Mouse (Mus musculus) left cerebral cortex, postnatal 25 days (tissue): ENCODE data around the gene Ccnf. TPM values are rescaled to one million over a fixed set of nuclear protein-coding genes. Genes with fewer than 3 reads are reported as not detected.

Source experiments
- DNase-seq, 2 experiments: peaks; one replicate each; pipeline ENCODE4 v3.0.0; 2022; ENCODE audit warnings: low spot score in 2 of 2, mixed read lengths in 1 of 2
- intact Hi-C: fragments of 180-260 bp; cut with DNase I; formaldehyde crosslinking; loops from one replicate; pipeline ENCODE4 v1.15.1; 2025
- total RNA-seq, 2 experiments: library from RNA; stranded (reverse); gene quantifications; 2 replicates each; pipeline ENCODE4 v1.2.3; 2021

The Ccnf gene
- total RNA-seq, 2 experiments from 2014 or later, result 6.5 to 6.9 TPM

DNA sequence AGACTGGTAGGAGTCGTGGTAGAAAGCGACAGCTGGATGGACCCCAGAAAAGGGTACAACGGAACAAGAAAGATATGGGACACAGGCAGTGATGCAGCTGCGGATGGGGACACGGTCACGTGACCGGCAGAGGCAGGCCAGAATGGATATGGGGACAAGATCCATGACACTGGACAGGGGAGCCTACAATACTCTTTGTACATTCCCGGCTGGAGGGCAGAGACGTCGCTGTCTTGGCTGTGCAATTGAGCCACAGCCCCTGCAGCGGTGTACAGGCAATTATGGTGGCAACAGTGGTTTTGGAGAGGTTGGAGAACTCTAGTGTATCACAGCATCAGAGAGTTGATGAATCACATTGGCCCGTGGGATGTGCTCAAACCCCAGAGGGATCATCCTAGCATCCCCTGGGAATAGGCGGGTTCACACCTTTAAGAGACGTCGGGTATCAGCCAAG is 45.3 kb downstream of the Ccnf start:
- intact Hi-C loops, result loop anchor here (5.0 kb wide), 1 partner anchor 146 kb away; the partner anchor contains the start of genes Abca17 and Abca3
- DNase-seq, result peak in 1 of 2 experiments; percentile 64

DNA sequence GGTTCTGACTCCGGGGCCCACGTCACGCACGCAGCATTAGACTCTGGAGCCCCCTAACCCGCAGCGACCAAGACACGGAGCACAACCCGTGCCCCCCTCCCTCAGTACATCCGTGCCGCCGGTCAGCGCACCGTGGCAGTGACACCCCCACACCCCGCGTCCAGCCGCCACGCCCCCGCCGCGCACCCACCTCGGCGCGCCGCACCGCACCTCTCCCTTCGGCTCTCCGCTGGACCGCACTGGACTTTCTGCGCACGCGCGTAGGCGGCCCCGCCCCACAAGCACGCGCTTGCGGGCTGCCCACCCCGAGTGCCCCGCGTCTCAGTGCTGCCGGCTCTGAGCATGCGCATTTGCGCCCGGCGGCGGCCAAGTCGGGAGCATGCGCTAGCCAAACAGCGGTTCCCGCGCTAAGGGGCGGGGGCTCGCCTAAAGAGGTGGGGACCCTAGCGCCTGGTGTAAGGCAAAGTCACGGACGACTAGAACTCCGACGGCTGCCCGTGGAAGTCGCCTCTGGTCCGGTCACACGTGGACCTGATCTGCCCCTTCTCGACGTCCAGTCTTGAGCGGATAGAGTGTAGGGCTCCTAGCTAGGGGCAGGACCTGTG is 45.9 kb downstream of the Ccnf start, which contains the start of gene Tbc1d24:
TSS of gene Tbc1d24 (minus strand) at position 279 of the 605 bp plus-strand sequence.
- intact Hi-C loops, result loop anchor here (5.0 kb wide), 1 partner anchor 147 kb away; the partner anchor contains the start of genes Abca17 and Abca3
- DNase-seq, result peak; percentile 95 to 97

DNA sequence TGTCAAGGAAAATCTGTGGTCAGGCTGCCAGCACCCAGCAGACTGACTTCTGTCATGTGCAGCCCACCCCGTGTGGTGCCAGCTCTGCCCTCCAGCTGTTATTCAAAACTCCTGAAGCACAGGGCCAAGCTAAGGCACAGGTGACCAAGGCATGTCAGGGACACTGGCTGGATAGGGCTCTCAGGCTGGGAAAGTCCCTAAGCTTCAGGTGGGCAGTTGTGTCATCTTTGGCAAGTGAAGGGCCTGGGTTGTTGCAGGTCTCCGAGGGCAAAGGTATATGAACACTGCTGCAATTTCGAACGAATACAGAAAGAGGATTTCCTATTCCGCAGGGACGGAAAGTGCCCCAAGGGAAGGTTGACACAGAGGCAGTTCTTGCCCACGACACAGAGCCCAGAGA is 46.4 kb downstream of the Ccnf start:
- intact Hi-C loops, result loop anchor here (5.0 kb wide), 1 partner anchor 147 kb away; the partner anchor contains the start of genes Abca17 and Abca3
- DNase-seq, result no peak

DNA sequence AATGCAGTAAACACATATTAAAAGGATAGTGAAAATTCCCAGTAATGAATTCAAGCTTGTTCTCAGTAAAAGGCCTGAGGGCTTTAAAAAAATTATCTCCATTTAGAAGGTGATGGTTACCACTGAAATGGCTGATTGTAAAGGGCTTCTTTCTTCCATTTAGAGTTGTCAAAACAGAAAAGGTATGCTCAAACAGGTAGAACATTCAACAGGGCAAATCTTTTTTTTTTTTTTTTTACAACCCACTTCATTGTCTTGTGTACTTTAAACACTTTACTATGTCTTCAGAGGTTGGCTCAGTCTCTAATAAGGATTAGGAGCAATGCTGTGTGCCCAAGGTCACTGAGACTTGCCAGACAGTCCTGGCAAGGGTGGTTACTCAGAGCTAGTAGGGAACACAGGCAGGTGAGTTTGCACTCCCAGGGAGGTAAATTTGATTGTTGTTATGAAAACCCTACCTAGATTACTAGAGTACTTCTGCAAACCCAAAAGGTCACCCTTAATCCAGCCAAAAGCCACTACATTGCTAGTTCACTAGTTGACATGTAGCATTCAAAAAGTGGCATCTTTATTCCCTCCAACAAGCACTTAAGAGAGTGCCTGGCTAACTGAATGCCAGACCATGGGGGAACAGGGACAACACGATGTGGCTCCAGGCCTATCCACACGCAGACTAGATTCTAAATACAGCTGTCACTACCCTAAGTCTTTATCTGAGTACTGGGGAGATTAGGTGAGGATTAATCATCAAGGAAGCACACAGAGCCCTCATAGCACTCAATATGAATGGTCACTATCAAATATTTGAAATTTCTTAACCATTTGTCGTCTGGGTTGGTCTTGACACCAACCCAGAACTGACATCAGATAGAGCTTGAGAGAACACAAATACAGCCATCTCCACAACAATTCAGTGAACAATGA is 47.4 kb downstream of the Ccnf start:
- DNase-seq, result no peak
- intact Hi-C loops, result no loop called here

DNA sequence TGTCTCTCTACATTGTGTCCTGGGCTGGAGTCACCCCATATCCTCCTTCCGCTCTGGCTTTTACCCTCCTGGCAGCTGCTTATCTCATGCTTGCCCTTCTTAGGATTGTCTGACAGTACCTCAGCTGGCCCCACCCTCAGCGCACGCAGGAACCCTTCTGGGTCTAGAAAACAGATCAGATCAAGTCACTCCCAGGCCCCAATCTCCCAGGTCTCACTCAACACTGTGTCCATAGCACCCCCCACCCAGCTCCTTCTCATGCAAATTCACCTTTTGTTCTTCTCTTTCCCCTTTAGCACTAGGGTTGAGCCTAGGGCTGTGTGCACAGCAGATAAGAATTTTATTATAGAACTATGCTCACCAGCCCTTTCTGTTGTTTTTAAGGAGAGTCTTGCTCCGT is 48.2 kb downstream of the Ccnf start:
- intact Hi-C loops, result no loop called here
- DNase-seq, result no peak

DNA sequence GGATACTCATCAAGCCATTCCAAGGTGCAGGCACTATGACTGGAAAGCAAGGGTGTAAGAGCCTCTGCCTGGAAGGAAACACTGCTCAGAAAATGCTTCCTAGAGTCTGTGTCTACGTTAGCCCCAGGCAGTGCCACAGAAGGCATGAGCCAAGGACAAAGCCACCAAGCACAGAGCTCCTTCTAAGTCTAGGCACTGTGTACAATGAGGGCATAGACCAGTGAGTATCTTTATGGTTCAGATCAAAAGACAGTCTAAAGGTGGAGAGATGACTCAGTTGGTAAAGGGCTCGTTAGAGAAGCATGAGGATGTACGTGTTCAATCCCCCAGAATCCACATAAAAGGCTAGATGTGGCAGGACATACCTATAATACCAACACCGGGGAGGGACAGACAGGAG is 50.2 kb downstream of the Ccnf start:
- no peak for DNase-seq
- intact Hi-C loops, result no loop called here

DNA sequence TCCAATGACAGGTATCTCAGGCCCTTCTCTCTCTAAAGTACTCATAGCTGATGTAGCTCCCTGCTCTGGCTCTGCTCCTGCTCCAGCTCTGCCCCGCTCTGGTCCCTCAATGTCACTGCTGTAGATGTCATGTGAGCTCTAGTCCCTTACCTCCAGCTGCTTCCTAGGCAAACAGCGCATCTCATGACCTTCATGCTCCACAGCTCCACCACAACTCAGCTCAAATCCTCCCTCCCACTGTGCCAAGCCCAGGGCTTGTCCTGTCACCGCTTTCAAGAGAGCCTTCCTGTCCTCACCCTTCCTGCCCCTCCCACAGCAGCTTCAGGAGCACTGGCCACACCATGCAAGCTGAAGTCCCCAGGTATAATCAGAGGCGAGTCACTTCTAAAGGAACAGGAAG is 51.5 kb downstream of the Ccnf start:
- peak in 1 of 2 experiments; percentile 39 for DNase-seq
- intact Hi-C loops, result no loop called here

DNA sequence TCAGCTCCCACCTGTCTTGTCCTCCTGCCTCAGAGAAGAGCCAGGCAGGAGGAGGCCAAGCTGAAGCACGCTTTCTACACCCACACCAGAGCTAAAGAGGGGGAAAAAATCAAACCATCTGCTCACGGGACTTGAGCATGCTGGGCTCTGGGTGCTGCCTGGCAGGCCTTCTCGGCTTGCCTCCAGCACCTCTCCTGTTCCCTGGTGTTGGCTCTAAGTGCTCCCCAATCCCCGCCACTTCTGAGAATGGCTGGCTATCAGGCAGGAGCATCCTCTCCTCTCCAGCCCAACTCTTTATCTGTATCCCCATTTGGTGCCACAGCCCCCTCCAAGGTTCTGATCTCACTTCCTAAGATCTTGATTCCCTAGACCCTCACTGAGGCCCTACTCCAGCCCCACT is 52.0 kb downstream of the Ccnf start:
- intact Hi-C loops, result no loop called here
- DNase-seq, result peak; percentile 69 to 94

DNA sequence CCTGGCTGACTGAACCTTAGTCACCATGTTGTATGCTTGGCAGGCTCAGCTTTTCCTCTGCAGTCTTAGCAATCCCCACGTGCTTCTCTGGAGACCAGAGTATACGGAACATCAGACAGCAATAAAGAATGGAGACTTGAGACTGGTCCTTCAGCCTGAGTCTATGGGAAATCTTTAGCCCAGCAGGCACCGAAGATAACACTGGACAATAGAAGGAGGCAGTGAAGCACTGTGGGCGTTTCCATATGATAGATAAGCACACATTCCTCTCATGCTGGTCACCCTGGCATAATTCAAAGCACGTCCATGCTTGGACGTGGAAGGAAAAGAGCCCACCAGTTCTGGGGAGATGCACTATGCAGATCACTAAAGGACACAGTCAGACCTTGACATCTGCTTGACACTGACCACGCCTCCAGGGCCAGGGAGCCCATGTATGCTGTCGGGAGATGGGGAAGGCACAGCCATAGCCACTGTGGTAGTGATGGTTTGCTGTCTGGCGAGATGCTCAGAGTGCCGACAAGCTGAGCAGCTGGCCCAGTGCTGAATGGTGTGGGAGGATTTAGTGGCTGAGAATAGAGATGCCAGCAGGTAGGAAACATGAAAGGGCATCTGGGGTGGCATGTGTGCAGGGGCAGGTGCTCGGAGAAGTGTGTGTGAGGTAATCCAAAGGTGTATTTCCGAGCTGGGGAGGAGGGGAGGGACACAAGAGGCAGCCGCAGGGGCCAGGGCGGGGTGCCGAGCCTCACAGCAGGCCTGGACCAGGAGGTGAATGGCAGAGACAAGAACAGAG is 54.1 kb downstream of the Ccnf start:
- intact Hi-C loops, result no loop called here
- DNase-seq, result peak in 1 of 2 experiments; percentile 77

DNA sequence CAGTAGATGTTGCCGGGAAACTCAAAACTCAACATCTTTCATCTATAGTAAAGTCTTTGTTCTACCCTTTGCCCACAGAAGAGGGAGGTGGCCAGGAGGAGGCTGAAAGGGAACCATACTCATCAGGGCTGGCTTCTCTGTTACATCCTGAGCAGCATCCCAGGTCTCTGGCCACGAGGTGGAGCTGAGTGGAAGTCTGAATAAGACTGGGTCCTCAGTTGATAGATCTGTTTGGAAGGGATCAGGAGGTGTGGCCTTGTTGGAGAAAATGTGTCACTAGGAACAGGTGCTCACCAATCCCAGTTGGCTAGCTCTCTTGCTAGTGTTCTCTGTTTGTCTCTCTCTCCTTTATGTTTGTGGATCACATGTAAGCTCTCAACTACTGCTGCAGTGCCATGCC is 55.9 kb downstream of the Ccnf start:
- no peak for DNase-seq
- intact Hi-C loops, result no loop called here

DNA sequence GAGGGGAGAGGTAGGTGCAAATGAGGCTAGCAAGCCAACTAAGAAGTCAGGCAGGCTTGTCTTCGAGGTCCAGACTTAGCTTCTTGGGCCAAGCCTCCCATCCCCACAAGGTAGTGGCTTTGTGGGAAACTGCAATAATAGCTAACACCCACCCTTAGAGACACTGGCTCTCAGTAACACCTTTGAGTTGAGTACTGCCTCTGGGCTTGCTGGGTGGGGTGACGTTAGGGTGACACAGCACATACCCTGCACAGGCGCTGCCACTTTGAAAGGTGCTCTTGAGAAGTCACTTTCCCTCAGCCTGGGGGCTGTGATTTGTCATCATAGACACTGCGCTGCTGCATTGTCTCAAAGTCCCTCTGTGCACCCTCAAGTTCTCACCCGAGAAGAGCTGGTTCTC is 57.5 kb downstream of the Ccnf start:
- no peak for DNase-seq
- intact Hi-C loops, result no loop called here

DNA sequence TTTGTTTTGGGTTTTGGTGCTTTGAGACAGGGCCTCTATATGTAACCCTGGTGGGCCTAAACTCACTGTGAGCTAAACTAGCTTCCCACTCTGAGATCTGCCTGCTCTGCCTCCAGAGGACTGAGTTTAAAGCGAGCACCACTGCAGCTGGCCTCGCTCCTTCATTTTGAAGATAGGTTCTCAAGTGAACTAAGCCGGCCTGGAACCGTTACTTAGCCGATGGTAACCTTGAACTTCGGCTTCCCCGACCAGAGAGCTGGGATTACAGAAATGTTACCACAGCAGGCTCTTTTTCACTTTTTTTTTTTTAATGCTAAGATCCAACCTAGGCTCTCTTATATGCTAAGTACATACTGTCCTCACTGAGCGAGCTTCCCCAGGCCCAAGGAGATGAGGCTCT is 58.0 kb downstream of the Ccnf start:
- intact Hi-C loops, result no loop called here

DNA sequence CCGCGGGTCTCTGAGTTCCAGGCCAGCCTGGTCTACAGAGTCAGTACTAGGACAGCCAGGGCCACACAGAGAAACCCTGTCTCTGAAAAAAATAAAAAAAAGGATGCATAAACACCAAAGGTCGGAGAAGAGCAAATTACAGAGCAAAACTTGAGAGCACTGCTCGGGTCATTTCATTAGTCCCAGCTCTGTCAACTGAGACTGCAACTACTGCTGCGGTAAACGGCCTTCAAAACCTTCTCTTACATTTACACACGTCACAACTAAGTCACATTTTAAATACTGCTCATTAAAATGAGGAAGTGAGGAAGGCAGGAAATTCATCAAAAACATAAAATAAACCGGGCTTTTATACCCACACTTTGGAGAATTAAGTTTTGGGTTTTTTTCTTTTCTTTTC is 58.4 kb downstream of the Ccnf start:
- intact Hi-C loops, result no loop called here

More for the DNA sequence above, 58.0 kb downstream of the Ccnf start:
- no peak for DNase-seq

DNA sequence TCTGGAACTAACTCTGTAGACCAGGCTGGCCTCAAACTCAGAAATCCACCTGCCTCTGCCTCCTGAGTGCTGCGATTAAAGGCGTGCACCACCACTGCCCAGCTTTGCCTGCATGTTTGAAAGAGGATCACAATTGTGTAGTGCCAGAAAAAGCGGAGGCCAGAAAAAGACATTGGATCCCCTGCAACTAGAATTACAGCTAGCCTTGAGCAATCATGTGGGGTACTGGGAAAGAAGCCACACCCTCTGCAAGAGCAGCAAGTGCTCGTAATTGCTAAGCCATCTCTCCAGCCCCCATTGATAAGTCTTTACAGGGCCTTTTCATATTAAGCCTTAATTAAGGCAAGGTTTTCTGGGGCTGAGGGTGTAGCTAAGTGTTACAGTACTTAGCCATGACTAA is 59.8 kb downstream of the Ccnf start:
- no peak for DNase-seq

More for the DNA sequence above, 58.4 kb downstream of the Ccnf start:
- DNase-seq, result no peak

DNA sequence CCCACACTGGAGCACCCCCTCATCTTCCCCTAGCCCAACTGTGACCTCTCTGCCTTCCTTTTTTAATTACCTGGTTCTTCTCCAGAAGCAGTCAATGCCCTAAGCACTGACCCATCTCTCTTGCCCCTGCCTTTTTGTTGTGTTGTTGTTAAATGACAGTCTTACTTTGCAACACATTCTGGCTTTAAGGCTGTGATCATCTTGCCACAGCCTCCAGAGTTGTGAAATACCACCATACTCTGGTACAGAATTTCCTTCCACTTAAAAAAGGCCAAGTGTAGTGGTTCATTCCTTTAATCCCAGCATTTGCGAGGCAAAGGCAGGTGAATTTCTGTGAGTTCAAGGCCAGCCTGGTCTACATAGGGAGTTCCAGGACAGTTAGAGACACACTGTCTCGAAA is 60.4 kb downstream of the Ccnf start:
- intact Hi-C loops, result no loop called here
- no peak for DNase-seq

More for the DNA sequence above, 59.8 kb downstream of the Ccnf start:
- intact Hi-C loops, result no loop called here

DNA sequence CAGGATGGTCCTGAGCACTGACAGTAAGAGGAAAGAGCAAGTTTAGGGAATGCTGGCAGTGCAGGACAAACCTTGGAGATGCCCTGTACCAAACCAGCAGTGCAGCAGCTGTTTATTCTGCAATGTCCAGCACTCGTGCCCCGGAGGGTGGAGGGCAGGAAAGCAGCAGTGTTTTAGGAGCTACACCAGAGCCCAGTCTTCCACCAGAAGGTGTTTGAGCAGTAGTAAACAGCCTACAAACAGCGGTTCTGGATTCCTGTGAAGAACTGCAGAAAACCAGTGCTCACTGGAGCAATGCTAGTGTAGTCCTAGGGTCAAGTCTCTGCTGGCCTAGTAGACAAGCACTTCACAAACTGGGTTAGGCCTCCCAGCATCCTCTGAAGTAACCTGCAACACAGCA is 77.0 kb downstream of the Ccnf start:
- intact Hi-C loops, result loop anchor here (5.0 kb wide), 1 partner anchor 133 kb away; no protein-coding TSS in a partner anchor
- DNase-seq, result no peak

DNA sequence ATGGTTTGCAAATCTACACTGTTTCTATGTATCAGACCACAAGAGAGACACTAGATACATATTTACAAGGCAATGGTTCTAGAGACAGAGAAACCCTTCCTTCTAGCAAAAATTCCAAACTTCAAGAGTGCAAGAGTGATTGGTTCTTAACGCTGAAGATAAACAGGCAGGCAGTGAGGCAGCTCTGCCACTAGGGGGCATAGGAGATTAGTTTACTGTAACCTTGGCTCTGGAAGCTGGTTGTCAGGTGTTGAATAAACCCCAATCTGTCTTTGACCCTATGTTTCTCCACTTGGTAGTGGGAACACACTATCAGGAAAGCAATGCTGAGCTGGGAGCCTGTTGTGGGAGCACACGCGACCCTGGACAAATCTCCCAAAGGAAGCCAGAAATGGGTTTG is 77.9 kb downstream of the Ccnf start:
- intact Hi-C loops, result loop anchor here (2.0 to 5.0 kb wide), 2 partner anchors 134 to 217 kb away; no protein-coding TSS in a partner anchor
- DNase-seq, result peak; percentile 74 to 81
